Mouse (Mus musculus): ENCODE measurements around the gene Nav2.

DNA sequence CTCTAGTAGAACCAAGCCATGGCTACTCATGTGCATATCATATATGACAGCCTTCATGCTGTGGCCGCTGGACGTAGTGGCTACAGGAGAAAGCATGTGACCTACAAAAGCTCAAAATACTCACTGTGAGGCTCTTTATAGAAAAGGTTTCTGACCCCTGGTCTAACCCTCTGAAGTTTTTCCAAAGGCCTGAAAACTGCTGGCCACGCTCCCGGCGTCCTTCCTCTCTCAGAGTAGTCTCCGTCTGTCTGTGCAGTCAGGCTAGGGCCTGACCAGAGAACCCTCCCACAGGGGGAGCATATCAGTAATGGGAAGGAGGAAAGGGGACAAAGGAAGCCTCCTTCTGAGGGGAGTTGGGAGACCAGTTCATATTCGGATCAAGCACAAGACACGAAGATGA is 302.2 kb downstream of the Nav2 start:
- TF ChIP-seq CTCF (IDR thresholded peaks at IDR 0.05): no peak
- TF ChIP-seq POLR2A (IDR thresholded peaks at IDR 0.05; ENCODE audit: insufficient read depth, low read depth, low read length): no peak
- TF ChIP-seq EP300 (IDR thresholded peaks at IDR 0.05; ENCODE audit: insufficient read depth, low read depth, low read length): no peak

Measured in heart, adult 2 months (tissue).